Comparison of ENCODE assay signal across 21 mouse cellular contexts in genomic region chr4:13103056-13103455, GRCm38 (mm10).
"Had no signal": no experiment of that assay in that cellular context is flagged by ENCODE, and none has a peak within 500 bp of the region (broad histone marks: within the 10 kb centered on the region; RNA-seq: fewer than 3 reads in every experiment).

No protein-coding gene starts in this region.

- H3K36me3 ChIP-seq: limb, embryonic 12.5 days; limb, embryonic 15.5 days; lung, embryonic 15.5 days; midbrain, embryonic 12.5 days had no signal

- H3K4me2 ChIP-seq: limb, embryonic 12.5 days; limb, embryonic 15.5 days; liver, embryonic 11.5 days; lung, embryonic 15.5 days; midbrain, embryonic 12.5 days had no signal

- H3K4me1 ChIP-seq: limb, embryonic 12.5 days; limb, embryonic 15.5 days; lung, embryonic 15.5 days; megakaryocyte, embryonic 14.5 days; midbrain, embryonic 12.5 days had no signal

- H3K27me3 ChIP-seq: limb, embryonic 12.5 days; limb, embryonic 15.5 days; lung, embryonic 15.5 days; megakaryocyte, embryonic 14.5 days; midbrain, embryonic 12.5 days had no signal

- DNase-seq: kidney, adult 18-20 months; kidney, adult 9 months; kidney, postnatal 14 days; kidney, postnatal 4 days; layer of hippocampus, postnatal 36 days; liver, postnatal 0 days; lung, postnatal 10 days; lung, postnatal 36 days; right cerebral cortex, postnatal 25 days; spleen, adult 18-20 months; thymus, adult 18-20 months; thymus, postnatal 36 days had no signal

- ATAC-seq: liver, postnatal 0 days; midbrain, embryonic 16.5 days had no signal

- H3K27ac ChIP-seq: left cerebral cortex, adult 2 months; limb, embryonic 12.5 days; limb, embryonic 15.5 days; liver, embryonic 14.5 days; lung, embryonic 15.5 days; midbrain, embryonic 12.5 days had no signal

- H3K9ac ChIP-seq: limb, embryonic 12.5 days; limb, embryonic 15.5 days; liver, embryonic 14.5 days; liver, postnatal 0 days; lung, embryonic 15.5 days; midbrain, embryonic 12.5 days had no signal

- H3K4me3 ChIP-seq: left cerebral cortex, adult 2 months; limb, embryonic 12.5 days; limb, embryonic 15.5 days; lung, embryonic 15.5 days; megakaryocyte, embryonic 14.5 days; midbrain, embryonic 12.5 days had no signal

- H3K9me3 ChIP-seq: limb, embryonic 12.5 days; limb, embryonic 15.5 days; lung, embryonic 15.5 days; megakaryocyte, embryonic 14.5 days; midbrain, embryonic 12.5 days had no signal
